Mouse (Mus musculus): ENCODE results near the gene Tmtc4.

Gene Tmtc4

DNA sequence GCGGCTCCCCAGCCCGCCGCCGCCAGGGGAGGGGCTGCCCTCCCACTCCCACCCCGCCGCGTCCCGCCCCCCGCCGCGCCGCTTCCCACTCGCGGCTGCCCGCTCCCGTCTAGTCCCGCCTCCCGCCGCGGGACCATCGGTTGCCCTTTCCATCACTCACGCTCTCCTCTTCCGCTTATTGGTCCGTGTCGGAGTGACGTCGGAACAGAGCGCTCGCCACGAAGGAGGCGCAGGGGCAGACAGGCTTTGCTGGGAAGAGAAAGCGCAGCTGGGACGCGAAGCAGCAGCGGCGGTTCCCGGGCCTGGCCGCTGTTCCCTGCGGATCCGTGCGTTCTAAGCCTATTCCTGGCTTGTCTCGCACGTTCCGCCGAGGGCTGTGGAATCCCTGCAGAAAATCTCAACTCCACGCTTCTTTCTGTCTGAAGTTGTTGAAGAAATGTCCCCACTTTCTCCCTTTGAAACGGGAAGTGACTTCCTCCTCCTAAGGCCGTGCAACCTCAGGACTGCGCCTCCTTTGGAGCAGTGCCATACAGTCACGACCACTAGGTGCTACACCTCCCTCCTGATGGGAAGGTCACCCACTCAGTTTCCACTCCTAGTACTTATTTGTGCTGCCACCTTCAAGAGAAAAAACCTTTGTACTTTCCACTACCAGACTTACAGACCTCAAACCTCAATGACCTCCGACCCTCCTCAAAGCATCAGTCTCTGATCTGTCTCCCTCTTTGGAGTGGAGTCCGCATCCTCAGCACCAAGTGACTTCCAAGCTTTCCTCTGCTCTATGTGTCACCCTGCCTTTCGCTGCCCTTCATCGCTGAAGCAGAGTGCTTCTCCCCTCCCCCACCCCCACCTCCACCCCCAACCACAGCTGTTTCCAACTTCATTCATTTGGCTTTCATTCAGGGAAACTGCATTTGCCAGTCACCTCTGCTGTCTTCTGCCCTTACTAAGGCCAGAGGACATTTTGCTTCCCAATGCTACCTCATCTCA lies at the start of gene Tmtc4:
Gene Tmtc4 (minus strand): TSS at position 810 of the 990 bp plus-strand sequence.
- DNase-seq (ENCODE audit: low spot score in 2 of 2), result peak; percentile 90 to 94

DNA sequence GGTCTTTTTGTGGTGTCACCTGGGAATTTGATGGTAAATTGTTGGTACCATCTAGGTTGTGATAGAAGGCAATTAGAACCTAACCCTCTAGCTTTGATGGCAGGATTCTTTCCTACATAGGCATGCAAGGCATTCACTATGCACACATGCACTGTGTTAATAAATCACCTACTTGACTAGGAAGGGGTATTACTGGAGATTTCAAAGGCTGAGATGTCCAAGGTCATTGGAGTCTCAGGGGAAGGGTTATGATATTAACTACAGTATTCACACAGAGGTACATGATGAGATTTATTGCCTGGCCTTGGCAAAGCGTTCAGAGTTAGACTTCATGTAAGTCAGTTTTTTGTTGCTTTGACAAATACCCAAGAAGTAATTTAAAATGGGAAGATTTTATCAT lies 48.6 kb upstream of the Tmtc4 start:
- no peak for DNase-seq (ENCODE audit: low spot score in 2 of 2)

DNA sequence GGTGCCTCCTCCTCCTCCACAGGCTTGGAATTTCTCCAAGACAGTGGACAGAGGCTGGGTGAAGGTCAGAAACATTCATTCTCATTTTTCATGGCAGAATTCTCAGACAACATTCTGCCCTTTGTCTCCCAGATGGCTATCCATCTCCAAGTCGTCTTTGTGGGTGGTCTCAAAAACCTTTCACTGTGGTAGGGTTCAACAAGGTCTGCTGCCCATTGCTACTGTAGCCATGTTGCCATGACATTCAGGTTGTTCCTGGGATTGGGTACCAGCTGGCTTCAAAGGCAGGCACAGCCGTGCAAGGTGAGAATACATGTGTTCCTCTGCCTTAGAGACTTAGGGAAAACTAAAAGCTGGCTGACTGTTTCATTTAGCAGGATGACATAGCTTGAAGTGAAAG lies 44.0 kb upstream of the Tmtc4 start:
- no peak for DNase-seq (ENCODE audit: low spot score in 2 of 2)

DNA sequence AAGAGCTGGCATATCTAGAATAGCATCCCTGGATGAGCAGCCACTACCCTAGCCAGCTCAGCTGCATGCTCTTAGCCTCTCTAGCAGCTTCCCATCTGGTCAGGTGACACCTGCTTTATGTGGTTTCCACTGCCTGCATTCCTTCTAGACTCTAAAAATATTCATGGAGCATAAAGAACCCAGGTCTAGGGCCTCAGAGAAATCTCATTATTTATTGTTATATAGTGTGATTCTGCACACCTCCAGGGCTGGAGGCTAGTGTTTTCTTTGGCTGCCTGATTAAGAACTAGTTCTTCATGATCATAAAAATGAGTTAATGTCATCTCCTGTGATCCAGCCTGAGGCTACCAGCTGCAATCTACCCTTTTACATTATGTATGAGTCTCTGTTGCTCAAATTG lies 39.1 kb upstream of the Tmtc4 start:
- DNase-seq (ENCODE audit: low spot score in 2 of 2), result no peak

DNA sequence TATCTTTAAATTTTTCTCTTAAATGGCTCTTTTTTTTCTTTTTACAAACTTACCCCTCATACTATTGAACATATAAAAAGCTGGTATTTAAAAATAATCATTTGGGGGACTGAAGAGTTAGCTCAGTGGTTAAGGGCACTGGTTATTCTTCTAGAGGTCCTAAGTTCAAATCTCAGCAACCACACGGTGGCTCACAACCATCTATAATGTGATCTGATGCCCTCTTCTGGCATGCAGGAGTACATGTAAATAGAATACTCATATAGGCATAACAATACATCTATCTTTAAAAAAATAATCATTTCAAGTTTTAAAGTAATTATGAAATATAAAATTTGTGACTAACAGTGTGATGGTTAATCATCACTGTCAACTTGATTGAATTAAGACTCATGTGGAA lies 32.5 kb upstream of the Tmtc4 start:
- no peak for DNase-seq (ENCODE audit: low spot score in 2 of 2)

DNA sequence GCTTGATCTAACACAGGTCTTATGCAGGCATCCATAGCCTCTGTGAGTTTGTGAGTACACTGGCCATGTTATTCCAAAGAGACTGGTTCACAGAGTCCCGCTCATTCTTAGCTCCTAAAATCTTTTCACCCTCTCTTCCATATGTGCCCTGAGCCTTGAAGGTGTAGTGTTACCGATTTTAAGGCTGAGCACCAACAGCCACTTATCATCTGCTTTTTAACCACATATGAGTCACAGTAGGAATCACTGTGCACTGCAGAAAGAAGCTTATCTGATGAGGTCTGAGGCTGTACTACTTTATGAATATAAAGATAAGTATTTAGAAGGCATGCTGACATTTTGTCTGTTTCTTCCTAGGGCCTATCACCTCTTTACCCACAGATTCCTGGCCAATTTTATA lies 31.9 kb upstream of the Tmtc4 start:
- no peak for DNase-seq (ENCODE audit: low spot score in 2 of 2)

DNA sequence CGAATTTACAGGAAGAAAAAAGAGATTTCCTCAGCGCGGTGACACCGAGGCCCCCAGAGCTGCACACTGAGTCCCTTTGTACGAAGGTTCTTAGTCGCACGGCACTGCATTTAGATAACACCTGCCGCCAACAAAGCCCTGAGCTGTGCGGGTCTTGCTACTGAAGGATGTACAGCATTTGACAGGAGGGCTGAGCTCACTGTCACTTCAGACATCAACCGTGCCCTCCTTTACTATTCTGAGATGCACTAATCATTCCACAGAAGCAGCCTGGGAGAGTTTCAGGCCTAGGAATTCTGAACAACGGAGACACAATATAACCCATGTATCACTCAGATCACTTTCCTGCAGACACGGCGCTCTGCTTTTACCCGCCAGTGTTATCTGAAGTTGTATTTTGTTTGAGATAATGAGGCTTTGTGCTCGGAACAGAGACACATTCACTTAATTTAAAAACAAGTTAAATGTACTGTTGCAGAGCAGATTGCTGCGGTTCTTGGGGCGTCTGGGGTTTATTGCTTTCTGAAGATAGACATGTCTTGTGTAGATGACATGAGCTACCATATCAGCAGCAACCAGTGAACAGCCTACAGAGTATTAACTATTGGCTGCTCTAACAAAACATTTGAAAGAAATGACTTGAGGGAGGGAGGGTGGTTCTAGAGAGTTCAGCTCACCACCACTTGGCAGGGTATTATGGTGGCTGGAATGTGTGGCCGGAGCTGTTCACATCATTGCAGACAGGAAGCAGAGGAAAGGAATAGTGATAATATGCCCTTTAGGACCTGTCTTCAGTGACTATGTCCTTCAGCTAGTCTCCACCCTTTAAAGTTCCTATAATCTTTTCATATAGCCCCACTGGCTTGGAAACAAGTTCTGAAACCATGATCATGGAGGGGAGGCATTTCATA lies 25.5 kb upstream of the Tmtc4 start:
- DNase-seq (ENCODE audit: low spot score in 2 of 2), result no peak

DNA sequence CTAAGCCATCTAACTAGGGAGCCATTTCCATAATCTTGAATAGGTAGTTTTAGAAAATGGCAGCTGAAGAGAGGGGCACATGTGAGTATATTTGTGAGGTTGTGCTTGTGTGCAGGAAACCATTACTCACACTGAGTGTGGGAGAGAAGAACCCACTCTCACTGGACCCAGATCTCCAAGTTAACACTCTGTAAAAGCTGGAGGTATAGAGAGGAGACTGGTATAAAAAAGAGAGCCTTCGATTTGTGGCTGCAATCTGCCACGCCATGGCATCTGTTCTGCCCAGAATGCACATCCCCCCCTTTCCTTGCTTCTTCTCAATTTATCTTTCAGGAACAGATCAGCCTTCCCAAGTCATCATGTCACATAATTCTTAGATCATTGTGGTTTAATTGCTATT lies 24.8 kb upstream of the Tmtc4 start:
- DNase-seq (ENCODE audit: low spot score in 2 of 2), result no peak

DNA sequence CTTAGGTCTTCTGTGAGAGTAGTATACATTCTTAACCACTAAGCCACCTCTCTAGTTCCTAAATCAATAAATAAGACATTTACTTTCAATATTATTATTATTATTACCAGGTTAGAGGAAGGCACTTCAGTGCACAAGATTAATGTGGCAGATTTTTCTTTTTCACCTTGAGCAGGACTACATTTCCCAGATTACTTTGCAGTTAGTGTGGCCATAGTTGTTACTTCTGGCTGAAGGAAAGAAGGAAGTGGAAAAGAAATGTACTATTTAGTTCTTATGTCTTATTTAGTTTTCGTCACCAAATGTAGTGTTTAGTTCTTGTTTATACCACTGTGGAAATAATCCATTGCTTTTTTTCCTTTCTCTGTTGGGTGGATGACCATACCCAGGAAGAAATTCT lies 19.9 kb upstream of the Tmtc4 start:
- no peak for DNase-seq (ENCODE audit: low spot score in 2 of 2)

DNA sequence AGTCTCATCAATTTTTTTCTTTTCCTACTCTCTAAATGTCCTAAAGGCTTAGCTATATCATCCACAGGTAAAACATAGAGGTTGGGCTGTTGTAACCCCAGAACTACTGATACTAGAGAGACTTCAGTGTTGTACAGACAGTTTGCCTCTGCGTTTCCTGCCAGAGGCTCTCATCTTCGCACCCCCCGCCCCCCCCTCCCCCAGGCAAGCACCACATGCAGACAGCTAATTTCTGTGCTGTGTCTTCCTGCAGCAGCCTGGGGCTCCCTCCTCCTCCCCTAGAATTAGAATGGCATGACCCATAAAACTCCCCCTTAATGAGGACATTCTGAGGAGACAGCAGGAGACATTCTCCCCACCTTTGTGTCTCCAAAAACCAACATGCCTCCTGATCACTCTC lies 17.6 kb upstream of the Tmtc4 start:
- no peak for DNase-seq (ENCODE audit: low spot score in 2 of 2)

DNA sequence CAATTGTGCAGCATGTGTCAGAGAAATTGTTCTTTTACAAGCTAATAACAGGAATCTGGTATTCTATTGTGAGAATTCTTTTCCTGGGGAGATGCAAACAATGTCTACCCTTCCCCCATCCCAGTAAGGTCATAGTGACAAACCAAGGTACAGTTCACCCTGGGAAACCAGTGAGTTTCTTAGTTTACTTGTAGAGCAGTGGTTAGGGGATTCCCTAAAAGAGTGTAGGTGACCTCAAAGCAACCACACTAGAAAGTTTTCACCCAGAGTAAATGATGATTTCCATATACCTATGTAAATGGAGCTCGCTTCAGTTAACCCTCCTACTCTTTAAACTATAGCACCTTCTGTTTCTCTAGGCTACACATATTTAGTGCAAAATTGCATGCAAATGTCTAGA lies 13.6 kb upstream of the Tmtc4 start:
- no peak for DNase-seq (ENCODE audit: low spot score in 2 of 2)

DNA sequence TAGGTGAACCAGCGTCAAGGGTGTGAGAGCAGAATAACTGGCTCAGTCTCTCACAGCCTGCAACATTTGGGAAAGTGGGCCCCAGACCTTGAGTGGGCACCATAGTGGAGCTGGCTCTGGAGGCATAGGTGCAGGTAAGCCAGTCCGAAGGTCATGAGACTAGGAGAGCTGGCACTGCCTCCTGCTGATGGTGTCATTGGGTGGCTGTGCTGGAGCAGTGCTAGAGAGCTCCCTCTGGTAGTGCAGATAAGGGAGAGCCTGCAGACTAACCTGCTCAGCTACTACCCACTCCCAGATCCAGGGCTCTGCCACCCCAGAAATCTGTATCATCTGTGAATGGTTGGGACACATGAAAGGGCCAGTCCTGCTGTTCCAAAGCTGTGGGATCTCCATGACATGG lies 10.1 kb upstream of the Tmtc4 start:
- no peak for DNase-seq (ENCODE audit: low spot score in 2 of 2)

DNA sequence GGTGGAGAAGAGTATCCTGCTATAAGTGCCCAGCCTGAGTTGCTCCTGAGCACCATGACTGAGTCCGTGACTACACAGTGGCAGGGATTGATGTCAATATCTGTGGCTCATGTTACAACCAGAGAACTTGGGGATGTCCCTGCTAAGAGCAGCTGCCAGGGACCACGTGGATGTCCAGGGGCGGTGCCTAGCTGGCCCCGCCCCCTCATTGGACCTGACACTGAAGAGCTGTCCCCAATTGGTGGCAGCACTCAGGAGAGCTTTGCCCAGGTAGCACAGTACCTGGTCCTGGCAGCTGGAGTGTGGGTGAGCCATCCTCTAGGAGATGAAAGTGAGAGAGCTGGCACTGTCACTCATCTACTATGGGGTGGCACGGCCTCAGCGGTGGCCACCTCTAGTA lies 9.1 kb upstream of the Tmtc4 start:
- no peak for DNase-seq (ENCODE audit: low spot score in 2 of 2)

DNA sequence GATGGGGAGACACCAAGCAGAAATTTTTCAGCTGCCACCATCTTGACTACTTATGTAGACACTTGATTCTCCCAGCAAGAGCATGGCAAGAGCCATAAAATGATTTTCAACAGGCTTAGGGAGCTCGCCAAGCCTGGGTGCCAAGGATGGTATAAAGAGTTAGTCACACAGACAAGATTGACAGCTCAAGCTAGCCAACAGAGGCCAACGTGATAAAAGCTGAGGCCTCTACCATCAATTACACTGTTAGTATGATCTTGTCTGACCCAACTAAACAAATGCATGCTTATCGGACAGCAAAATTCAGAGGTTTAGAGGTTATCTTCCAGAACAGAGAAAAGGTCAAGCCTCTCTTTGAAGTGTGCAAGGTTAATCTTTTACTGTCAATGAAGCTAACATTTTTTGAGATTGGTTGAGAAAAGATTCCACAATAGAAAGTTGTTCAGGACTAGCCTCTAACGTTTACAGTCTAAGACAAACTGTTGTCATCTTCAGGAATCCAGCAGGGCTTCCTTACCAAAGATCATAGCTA lies 6.8 kb upstream of the Tmtc4 start:
- DNase-seq (ENCODE audit: low spot score in 2 of 2), result no peak

DNA sequence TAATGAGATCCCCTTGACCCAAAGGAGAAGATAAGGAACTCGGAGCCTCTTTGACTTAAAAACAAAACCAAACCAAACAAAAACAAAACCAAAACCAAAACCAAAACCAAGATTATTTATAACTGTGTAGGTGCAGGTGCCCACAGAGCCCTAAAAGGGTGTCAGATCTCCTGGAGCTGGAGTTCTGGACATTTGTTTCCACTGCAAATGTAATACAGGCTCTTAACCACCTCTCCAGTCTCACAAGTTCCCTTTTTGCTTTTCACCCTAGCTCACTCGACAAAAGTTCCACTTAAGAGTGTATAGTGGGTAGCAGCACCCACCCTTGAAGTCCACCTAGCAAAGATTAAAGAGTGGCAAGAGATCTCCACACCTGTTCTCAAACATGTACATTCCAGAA lies 2.6 kb upstream of the Tmtc4 start:
- no peak for DNase-seq (ENCODE audit: low spot score in 2 of 2)

DNA sequence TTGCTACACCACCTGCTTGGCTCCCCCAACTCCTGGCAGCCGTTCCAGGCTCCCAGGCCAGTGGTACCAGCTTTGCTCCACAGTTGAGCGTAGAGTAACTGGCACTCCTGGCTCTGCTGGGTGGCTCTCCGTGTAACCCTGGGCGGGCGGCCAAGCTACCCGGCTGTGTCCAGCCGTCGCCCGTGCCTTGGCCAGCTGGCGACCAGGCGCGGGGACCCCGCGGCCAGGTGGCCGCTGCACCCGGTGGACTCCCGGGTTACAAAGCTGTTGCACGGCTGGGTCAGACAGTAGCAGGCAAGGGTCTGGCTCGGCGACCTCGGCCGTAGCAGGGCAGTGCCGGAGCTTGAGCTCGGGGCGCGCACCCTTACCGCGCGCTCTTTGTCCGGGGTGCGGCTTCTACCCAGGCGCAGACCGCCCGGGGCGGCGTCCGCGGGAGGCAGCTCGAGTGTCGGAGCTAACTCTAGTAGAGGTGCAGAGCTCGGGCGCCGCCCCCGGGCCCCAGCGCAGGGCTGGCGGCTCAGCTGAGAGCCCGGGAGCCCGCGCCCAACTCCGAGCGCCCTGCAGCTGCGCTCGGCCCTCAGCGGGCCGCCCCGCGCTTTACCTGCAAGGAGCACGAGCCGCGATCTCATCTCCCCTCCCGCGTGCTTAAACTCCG lies 1.1 kb downstream of the Tmtc4 start:
- peak; percentile 32 to 49 for DNase-seq (ENCODE audit: low spot score in 2 of 2)

DNA sequence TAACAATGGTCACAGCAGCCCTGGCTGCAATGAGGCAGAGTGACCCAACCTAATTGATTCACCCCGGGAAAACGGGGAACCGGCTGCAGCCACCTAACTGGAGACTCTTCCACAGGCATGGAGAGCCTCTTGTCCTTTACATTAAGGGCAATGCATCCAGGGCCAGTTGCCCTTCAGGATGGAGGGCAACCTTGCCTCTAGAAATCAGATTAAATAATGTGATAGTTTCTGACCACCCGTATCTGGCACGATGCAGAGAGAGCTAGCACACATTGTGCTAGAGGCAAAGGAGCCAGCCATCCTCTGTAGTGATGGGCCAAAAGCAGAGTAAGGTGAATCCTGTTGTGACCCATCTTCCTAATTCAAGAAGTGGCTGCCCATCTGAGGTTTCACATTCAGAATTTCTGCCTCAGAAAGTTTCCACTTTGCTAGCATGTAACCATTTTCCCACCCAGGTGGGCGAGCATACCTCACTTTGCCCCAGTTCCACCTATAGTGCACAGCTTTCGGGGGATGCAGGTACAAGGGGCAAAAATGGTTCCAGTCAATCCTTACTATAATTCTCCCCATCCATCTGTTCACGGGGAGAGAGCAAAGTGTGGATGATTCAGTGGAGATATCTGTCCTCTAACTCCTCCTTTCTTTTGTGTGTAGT lies 1.9 kb downstream of the Tmtc4 start:
- no peak for DNase-seq (ENCODE audit: low spot score in 2 of 2)

DNA sequence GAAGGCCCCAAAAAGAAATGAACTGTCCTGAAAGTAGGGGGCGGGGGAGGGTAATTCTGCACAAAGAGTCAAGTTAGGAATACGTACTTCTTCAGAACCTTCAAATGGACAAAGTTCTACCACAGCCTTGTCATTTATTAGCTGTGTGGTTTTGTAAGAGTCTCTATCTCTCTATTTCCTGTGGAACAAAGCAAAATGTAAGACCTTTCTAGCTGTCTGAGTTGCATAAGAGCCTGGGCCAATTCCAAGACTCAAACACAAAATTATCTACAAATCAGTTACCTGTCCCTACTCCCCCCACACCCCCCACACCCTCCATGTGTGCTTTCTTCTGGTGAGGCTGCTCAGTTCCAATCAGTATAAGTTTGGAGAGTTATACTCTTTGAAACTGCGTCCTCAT lies 5.0 kb downstream of the Tmtc4 start:
- no peak for DNase-seq (ENCODE audit: low spot score in 2 of 2)

DNA sequence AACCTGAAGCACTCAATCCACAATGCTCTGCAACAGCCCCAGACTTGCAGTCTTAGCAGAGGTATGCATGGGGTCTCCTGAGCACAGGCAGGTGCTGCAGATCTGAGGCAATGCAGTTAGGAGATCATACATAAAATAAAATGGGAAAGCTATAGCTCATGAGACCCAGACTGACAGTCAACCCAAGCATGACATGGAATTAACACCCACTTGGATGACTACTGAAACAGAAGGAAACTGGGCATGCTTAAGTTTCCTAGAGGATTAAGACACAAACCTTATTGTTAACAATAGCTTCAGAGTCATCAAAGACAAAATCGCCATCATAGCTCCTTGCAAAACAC lies 6.1 kb downstream of the Tmtc4 start:
- no peak for DNase-seq (ENCODE audit: low spot score in 2 of 2)

DNA sequence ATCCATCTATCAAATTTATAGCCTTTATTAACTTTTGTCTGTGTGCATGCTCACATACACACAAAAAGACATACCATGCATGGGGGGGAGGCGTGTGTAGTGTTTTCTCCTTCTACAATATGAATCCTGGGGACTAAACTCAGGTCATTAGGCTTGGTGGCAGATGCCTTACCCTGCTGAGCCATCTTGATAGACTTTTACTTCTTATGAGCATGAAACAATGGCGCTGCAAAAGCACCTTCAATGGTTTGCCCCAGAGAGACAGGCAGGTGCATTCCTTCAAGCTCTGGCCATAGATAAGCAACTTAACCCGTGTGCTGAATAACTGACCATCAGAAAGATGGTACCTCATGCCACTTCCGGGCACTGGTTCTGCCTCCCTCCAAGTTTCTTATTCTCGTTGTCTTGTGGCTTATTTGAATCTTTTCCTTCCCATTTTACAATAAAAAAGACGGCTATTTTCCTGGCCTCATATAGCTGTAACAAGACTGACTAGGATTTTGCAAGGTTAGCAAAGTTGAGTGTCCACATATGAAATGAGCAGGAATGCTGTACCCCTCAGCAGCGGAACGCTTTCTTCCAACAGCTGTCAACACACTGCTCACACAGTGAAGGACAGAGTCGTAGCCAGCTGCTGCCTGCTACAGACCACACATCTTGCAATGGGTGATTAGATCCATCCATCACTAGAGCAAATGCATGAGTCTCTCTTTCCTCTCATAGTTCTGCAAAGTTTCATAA lies 6.6 kb downstream of the Tmtc4 start:
- DNase-seq (ENCODE audit: low spot score in 2 of 2), result no peak
